Mouse (Mus musculus): ENCODE data around the gene B9d2. TPM values are rescaled to one million over a fixed set of nuclear protein-coding genes. Genes with fewer than 3 reads are reported as not detected.

B9d2 gene
- polyA plus RNA-seq, 1 experiment from 2014 or later: 31.5 TPM

GRCm38 (mm10) chr7:25700732-25701131 is 20.2 kb downstream of the B9d2 start:
- Histone ChIP-seq H3K4me2 (replicated peaks; ENCODE audit: low read depth, low read length) (no peak overlapping the region), H3K36me3 (ENCODE audit: control insufficient read depth, insufficient read depth, low read length) (no peaks in the 10 kb centered on the region), H3K27ac (ENCODE audit: low read length) (no peak overlapping the region), H3K27me3 (ENCODE audit: control insufficient read depth, insufficient read depth, low read length) (no peaks in the 10 kb centered on the region), H3K9me3 (ENCODE audit: control insufficient read depth, low read depth, low read length) (no peaks in the 10 kb centered on the region), H3K9ac (replicated peaks; ENCODE audit: low read depth, low read length) (no peak overlapping the region), H3K4me3 (ENCODE audit: low read depth, low read length) (no peak overlapping the region), H3K4me1 (ENCODE audit: control insufficient read depth, insufficient read depth, low read length) (0 out of 2 replicates have a peak, but pooled peaks cover under 1% of the 10 kb centered on the region)
- 77% methylated on average over 12 of the region's 12 CpGs for WGBS
- ATAC-seq (ENCODE audit: insufficient number of reproducible peaks, insufficient read depth, low FRiP score, low read depth): no peak

GRCm38 (mm10) chr7:25702350-25702749 is 21.8 kb downstream of the B9d2 start:
- H3K27me3 ChIP-seq (ENCODE audit: control insufficient read depth, insufficient read depth, low read length): no peaks in the 10 kb centered on the region
- H3K9me3 ChIP-seq (ENCODE audit: control insufficient read depth, low read depth, low read length): no peaks in the 10 kb centered on the region
- no peak overlapping the region for H3K27ac ChIP-seq (ENCODE audit: low read length)
- H3K4me3 ChIP-seq (ENCODE audit: low read depth, low read length): no peak overlapping the region
- WGBS: 96% methylated on average over 2 of the region's 2 CpGs
- no peak overlapping the region for H3K9ac ChIP-seq (replicated peaks; ENCODE audit: low read depth, low read length)
- peaks cover 15% of the 10 kb centered on the region; the same call in 1 of the 2 replicates for H3K4me1 ChIP-seq (ENCODE audit: control insufficient read depth, insufficient read depth, low read length)
- H3K4me2 ChIP-seq (replicated peaks; ENCODE audit: low read depth, low read length): no peak overlapping the region
- no peaks in the 10 kb centered on the region for H3K36me3 ChIP-seq (ENCODE audit: control insufficient read depth, insufficient read depth, low read length)
- ATAC-seq (ENCODE audit: insufficient number of reproducible peaks, insufficient read depth, low FRiP score, low read depth): no peak

DNA sequence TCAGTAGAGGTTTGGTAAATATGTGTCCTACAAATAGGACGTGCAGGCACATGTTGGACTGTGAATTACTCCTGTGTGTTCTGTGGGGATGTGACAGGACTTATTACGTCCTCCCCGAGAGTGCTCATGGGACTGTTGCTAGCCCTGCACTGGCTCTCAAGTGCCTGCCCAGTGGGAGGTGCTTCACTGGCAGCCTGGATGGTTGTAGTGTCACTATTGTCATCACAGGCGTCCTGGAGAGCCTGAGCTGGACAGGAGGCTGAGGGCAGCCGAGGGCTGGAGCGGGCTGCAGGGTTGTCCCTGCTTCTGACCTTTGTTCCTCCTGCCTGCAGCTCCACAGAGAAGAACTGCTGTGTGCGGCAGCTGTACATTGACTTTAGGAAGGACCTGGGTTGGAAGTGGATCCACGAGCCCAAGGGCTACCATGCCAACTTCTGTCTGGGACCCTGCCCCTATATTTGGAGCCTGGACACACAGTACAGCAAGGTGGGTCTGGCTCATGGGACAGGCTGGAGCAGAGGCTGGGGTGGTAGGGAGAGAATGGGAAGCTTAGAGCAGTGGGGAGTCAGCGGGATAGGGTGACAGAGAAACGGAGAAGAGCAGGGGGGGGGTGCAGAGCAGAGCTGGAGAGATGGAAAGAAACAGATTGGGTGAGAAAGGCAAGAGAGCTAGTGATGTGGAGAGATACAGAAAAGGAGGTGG is 23.4 kb downstream of the B9d2 start:
- H3K9ac ChIP-seq (replicated peaks; ENCODE audit: low read depth, low read length): no peak overlapping the region
- no peak overlapping the region for H3K27ac ChIP-seq (ENCODE audit: low read length)
- no peaks in the 10 kb centered on the region for H3K36me3 ChIP-seq (ENCODE audit: control insufficient read depth, insufficient read depth, low read length)
- H3K4me2 ChIP-seq (replicated peaks; ENCODE audit: low read depth, low read length): no peak overlapping the region
- no peaks in the 10 kb centered on the region for H3K27me3 ChIP-seq (ENCODE audit: control insufficient read depth, insufficient read depth, low read length)
- H3K4me1 ChIP-seq (ENCODE audit: control insufficient read depth, insufficient read depth, low read length): peaks cover 21% of the 10 kb centered on the region; the same call in 1 of the 2 replicates
- no peaks in the 10 kb centered on the region for H3K9me3 ChIP-seq (ENCODE audit: control insufficient read depth, low read depth, low read length)
- no peak for ATAC-seq (ENCODE audit: insufficient number of reproducible peaks, insufficient read depth, low FRiP score, low read depth)
- H3K4me3 ChIP-seq (ENCODE audit: low read depth, low read length): no peak overlapping the region
- WGBS: 36% methylated on average over 10 of the region's 10 CpGs

DNA sequence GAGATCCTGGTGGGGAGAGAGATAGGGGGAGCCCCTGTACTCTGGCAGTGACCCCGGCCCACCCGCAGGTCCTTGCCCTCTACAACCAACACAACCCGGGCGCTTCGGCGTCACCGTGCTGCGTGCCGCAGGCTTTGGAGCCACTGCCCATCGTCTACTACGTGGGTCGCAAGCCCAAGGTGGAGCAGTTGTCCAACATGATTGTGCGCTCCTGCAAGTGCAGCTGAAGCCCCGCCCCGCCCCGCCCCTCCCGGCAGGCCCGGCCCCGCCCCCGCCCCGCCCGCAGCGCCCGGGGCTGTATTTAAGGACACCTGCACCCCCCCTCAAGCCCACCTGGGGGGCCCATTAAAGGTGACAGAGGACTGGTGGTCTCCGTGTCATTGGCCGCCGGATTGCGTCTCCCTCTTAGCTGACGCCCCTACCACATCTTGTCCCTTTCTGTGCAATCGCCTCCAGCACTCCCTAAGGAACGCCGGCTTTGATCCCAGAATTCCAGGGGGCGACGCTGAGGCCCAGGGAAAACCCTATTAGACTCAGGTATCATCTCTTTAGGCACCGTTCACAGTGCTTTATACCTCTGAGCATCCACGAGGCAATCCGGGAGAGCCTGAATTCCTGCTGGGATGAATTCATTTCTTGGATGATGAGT is 24.3 kb downstream of the B9d2 start:
- Histone ChIP-seq H3K27ac (ENCODE audit: low read length) (no peak overlapping the region), H3K9ac (replicated peaks; ENCODE audit: low read depth, low read length) (no peak overlapping the region), H3K4me1 (ENCODE audit: control insufficient read depth, insufficient read depth, low read length) (peaks cover 24% of the 10 kb centered on the region; the same call in 1 of the 2 replicates), H3K4me2 (replicated peaks; ENCODE audit: low read depth, low read length) (peak overlapping the region; percentile 31), H3K36me3 (ENCODE audit: control insufficient read depth, insufficient read depth, low read length) (no peaks in the 10 kb centered on the region), H3K4me3 (ENCODE audit: low read depth, low read length) (no peak overlapping the region), H3K27me3 (ENCODE audit: control insufficient read depth, insufficient read depth, low read length) (no peaks in the 10 kb centered on the region), H3K9me3 (ENCODE audit: control insufficient read depth, low read depth, low read length) (no peaks in the 10 kb centered on the region)
- 13% methylated on average over 33 of the region's 37 CpGs for WGBS
- peak; percentile 39; the same call in 1 of the 2 replicates for ATAC-seq (ENCODE audit: insufficient number of reproducible peaks, insufficient read depth, low FRiP score, low read depth)

GRCm38 (mm10) chr7:25705801-25706251 is 25.2 kb downstream of the B9d2 start:
- Histone ChIP-seq H3K27me3 (ENCODE audit: control insufficient read depth, insufficient read depth, low read length) (no peaks in the 10 kb centered on the region), H3K9ac (replicated peaks; ENCODE audit: low read depth, low read length) (no peak overlapping the region), H3K4me2 (replicated peaks; ENCODE audit: low read depth, low read length) (no peak overlapping the region), H3K36me3 (ENCODE audit: control insufficient read depth, insufficient read depth, low read length) (no peaks in the 10 kb centered on the region), H3K4me3 (ENCODE audit: low read depth, low read length) (no peak overlapping the region), H3K9me3 (ENCODE audit: control insufficient read depth, low read depth, low read length) (no peaks in the 10 kb centered on the region), H3K4me1 (ENCODE audit: control insufficient read depth, insufficient read depth, low read length) (peaks cover 34% of the 10 kb centered on the region; the same call in 1 of the 2 replicates), H3K27ac (ENCODE audit: low read length) (peak overlapping the region; percentile 71; the same call in 1 of the 2 replicates)
- WGBS: 51% methylated on average over 6 of the region's 6 CpGs
- ATAC-seq (ENCODE audit: insufficient number of reproducible peaks, insufficient read depth, low FRiP score, low read depth): no peak

DNA sequence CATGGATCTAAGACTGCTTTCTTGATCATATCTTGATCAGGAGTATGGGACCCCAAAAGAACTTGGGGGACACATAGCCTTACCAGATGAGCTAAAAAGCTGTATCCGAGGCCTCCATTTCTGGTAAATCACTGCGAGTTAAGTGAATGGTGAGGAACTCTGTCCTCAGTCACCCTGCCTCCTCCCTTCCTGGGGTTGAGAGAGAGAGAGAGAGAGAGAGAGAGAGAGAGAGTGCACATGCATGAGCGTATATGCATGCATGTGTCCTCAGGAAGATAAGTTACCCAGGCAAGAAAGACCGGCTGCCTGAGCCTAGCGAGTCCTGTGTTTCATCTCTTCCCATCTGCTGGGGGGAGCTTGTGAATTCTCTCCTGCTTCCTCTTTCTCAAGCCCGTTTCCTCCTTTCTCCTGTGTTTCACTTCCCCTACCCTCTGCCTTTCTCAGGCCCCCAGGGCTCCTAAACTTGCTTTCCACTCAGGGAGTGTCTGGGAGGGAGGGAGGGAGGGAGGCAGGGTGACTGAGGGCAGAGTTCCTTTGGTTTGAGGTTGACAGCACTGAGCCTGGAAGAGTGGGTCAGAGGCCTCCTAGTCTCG is 26.1 kb downstream of the B9d2 start:
- Histone ChIP-seq H3K27me3 (ENCODE audit: control insufficient read depth, insufficient read depth, low read length) (no peaks in the 10 kb centered on the region), H3K4me3 (ENCODE audit: low read depth, low read length) (no peak overlapping the region), H3K9me3 (ENCODE audit: control insufficient read depth, low read depth, low read length) (no peaks in the 10 kb centered on the region), H3K4me2 (replicated peaks; ENCODE audit: low read depth, low read length) (no peak overlapping the region), H3K4me1 (ENCODE audit: control insufficient read depth, insufficient read depth, low read length) (peaks cover 38% of the 10 kb centered on the region; the same call in 1 of the 2 replicates), H3K9ac (replicated peaks; ENCODE audit: low read depth, low read length) (no peak overlapping the region), H3K27ac (ENCODE audit: low read length) (peak overlapping the region; percentile 71; the same call in 1 of the 2 replicates), H3K36me3 (ENCODE audit: control insufficient read depth, insufficient read depth, low read length) (no peaks in the 10 kb centered on the region)
- WGBS: 35% methylated on average over 7 of the region's 7 CpGs
- no peak for ATAC-seq (ENCODE audit: insufficient number of reproducible peaks, insufficient read depth, low FRiP score, low read depth)

- Histone ChIP-seq H3K9ac (replicated peaks; ENCODE audit: low read depth, low read length) (no peak overlapping the region), H3K36me3 (ENCODE audit: control insufficient read depth, insufficient read depth, low read length) (peaks cover 2% of the 10 kb centered on the region; the same call in 1 of the 2 replicates), H3K9me3 (ENCODE audit: control insufficient read depth, low read depth, low read length) (no peaks in the 10 kb centered on the region), H3K4me3 (ENCODE audit: low read depth, low read length) (no peak overlapping the region), H3K27me3 (ENCODE audit: control insufficient read depth, insufficient read depth, low read length) (no peaks in the 10 kb centered on the region), H3K4me1 (ENCODE audit: control insufficient read depth, insufficient read depth, low read length) (peaks cover 43% of the 10 kb centered on the region; the same call in 1 of the 2 replicates), H3K4me2 (replicated peaks; ENCODE audit: low read depth, low read length) (no peak overlapping the region), H3K27ac (ENCODE audit: low read length) (peak overlapping the region; percentile 71; the same call in 1 of the 2 replicates)
- WGBS: 31% methylated on average over 15 of the region's 15 CpGs
- peak; percentile 2; the same call in 1 of the 2 replicates for ATAC-seq (ENCODE audit: insufficient number of reproducible peaks, insufficient read depth, low FRiP score, low read depth)
These were observed 27.2 kb downstream of the B9d2 start for GRCm38 (mm10) chr7:25707581-25708292.

DNA sequence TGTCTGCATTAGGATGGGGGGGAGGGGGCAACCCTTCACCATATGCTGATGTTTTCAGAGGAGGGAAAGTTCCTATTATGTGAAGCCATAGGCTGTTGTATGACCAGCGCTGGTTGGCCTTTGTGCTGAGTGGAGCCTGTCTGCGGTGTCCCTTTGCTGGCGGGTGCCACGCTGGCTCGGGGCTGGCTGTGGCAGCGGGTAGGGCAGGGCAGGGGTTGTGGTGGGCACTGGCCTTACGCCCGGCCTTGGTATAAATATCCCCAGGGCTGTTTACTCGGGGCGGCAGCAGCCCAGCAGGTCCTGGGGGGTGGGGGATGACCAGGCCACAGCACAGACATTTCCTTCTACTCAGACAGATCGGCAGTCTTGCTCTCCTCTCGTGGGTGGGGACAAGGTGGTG is 29.4 kb downstream of the B9d2 start:
- Histone ChIP-seq H3K9ac (replicated peaks; ENCODE audit: low read depth, low read length) (no peak overlapping the region), H3K4me2 (replicated peaks; ENCODE audit: low read depth, low read length) (no peak overlapping the region), H3K4me3 (ENCODE audit: low read depth, low read length) (no peak overlapping the region), H3K27me3 (ENCODE audit: control insufficient read depth, insufficient read depth, low read length) (no peaks in the 10 kb centered on the region), H3K27ac (ENCODE audit: low read length) (peak overlapping the region; percentile 44; the same call in 1 of the 2 replicates), H3K36me3 (ENCODE audit: control insufficient read depth, insufficient read depth, low read length) (peaks cover 24% of the 10 kb centered on the region), H3K4me1 (ENCODE audit: control insufficient read depth, insufficient read depth, low read length) (peaks cover 43% of the 10 kb centered on the region; the same call in 1 of the 2 replicates), H3K9me3 (ENCODE audit: control insufficient read depth, low read depth, low read length) (no peaks in the 10 kb centered on the region)
- no peak for ATAC-seq (ENCODE audit: insufficient number of reproducible peaks, insufficient read depth, low FRiP score, low read depth)
- WGBS: 15% methylated on average over 12 of the region's 12 CpGs

Data from stomach, embryonic 14.5 days (tissue).